Mouse (Mus musculus) embryonic facial prominence, embryonic 11.5 days (tissue): ENCODE data around the gene Gm28635. TPM values are rescaled to one million over a fixed set of nuclear protein-coding genes. Genes with fewer than 3 reads are reported as not detected.
A peak's percentile ranks its signal among the peaks of the same experiment; 100 is the strongest.

Experiments used
- ATAC-seq: fragments of 200-750 bp; cut with Nextera tagmentation; replicated peaks from 2 replicates; pipeline ENCODE4 v1.8.0; 2017; ENCODE audit warnings: low read depth; ENCODE audit not compliant: insufficient number of reproducible peaks, low FRiP score, low TSS enrichment
- DNase-seq: peaks from one replicate; pipeline ENCODE4 v3.0.0-alpha.2; 2015; ENCODE audit warnings: low spot score
- H3K27ac ChIP-seq: fragments of 300-500 bp; sonication (generic); replicated peaks from 2 replicates; pipeline ENCODE4 v1.5.1; 2014; ENCODE audit warnings: mild to moderate bottlenecking, low read depth, low read length, control low read depth
- H3K27me3 ChIP-seq: fragments of 300-500 bp; sonication (generic); 2 replicates; pipeline ENCODE4 v1.6.1; 2014; ENCODE audit warnings: mild to moderate bottlenecking, low read length, moderate library complexity, mixed read lengths; ENCODE audit not compliant: control insufficient read depth, insufficient read depth
- H3K36me3 ChIP-seq: fragments of 300-500 bp; sonication (generic); replicated peaks from 2 replicates; pipeline ENCODE4 v1.6.1; 2014; ENCODE audit warnings: low read depth, mild to moderate bottlenecking, low read length, moderate library complexity, mixed read lengths; ENCODE audit not compliant: control insufficient read depth, insufficient read depth
- H3K4me1 ChIP-seq: fragments of 300-500 bp; sonication (generic); 2 replicates; pipeline ENCODE4 v1.6.1; 2014; ENCODE audit warnings: low read length, mixed read lengths; ENCODE audit not compliant: control insufficient read depth, insufficient read depth
- H3K4me2 ChIP-seq: fragments of 300-500 bp; sonication (generic); 2 replicates; pipeline ENCODE4 v1.6.1; 2014; ENCODE audit warnings: low read depth, mild to moderate bottlenecking, control low read depth, low read length, moderate library complexity
- H3K4me3 ChIP-seq: fragments of 300-500 bp; sonication (generic); 2 replicates; pipeline ENCODE4 v1.5.1; 2014; ENCODE audit warnings: low read depth, low read length, control low read depth
- H3K9ac ChIP-seq: fragments of 300-500 bp; sonication (generic); replicated peaks from 2 replicates; pipeline ENCODE4 v1.6.1; 2014; ENCODE audit warnings: mild to moderate bottlenecking, control low read depth, low read length
- H3K9me3 ChIP-seq: fragments of 300-500 bp; sonication (generic); replicated peaks from 2 replicates; pipeline ENCODE4 v1.6.1; 2016; ENCODE audit warnings: mild to moderate bottlenecking, low read length, inconsistent platforms, mixed read lengths; ENCODE audit not compliant: control insufficient read depth
- WGBS: fragments of 180-500 bp; shearing (Covaris S2); extraction: QIAGEN DNeasy Blood & Tissue Kit; methylation state at CpG from one replicate; pipeline ENCODE4 v1.1.7; 2014; 5-methylcytosine and 5-hydroxymethylcytosine counted together
- polyA plus RNA-seq: library from polyadenylated mRNA; unstranded; fragments of >200 nt; fragmentation: Nextera tagmentation; extraction: Ambion mirVana; gene quantifications from 2 replicates; pipeline ENCODE4 v1.2.1, GENCODE M21; 2014

Gene Gm28635
- polyA plus RNA-seq, 1 experiment from 2014 or later: not detected

GRCm38 (mm10) chr2:84655864-84656263, 22.0 kb downstream of the Gm28635 start:
- no peak overlapping the region for H3K27ac ChIP-seq
- no peak for ATAC-seq
- H3K36me3 ChIP-seq: no peaks in the 10 kb centered on the region
- H3K9me3 ChIP-seq: no peaks in the 10 kb centered on the region
- 64% methylated on average over 1 of the region's 1 CpGs for WGBS
- no peaks in the 10 kb centered on the region for H3K27me3 ChIP-seq
- no peak overlapping the region for H3K4me3 ChIP-seq
- no peak for DNase-seq
- no peaks in the 10 kb centered on the region for H3K4me1 ChIP-seq
- H3K4me2 ChIP-seq: no peak overlapping the region
- H3K9ac ChIP-seq: no peak overlapping the region

- Histone ChIP-seq H3K4me2 (no peak overlapping the region), H3K36me3 (no peaks in the 10 kb centered on the region)
Measured at GRCm38 (mm10) chr2:84653354-84653753, 24.5 kb downstream of the Gm28635 start.

GRCm38 (mm10) chr2:84650464-84651195, 27.2 kb downstream of the Gm28635 start, which contains the start of gene Ctnnd1:
Gene Ctnnd1, minus strand, starts transcription at chr2:84650765.
- H3K27ac ChIP-seq: peak within 1 kb of the TSS; percentile 90
- H3K4me2 ChIP-seq: peak within 1 kb of the TSS; percentile 50
- DNase-seq (peak; percentile 92), ATAC-seq (peak; percentile 96)
- no peaks in the 10 kb centered on the region for H3K36me3 ChIP-seq
- H3K9ac ChIP-seq: peak within 1 kb of the TSS; percentile 87
- H3K9me3 ChIP-seq: no peaks in the 10 kb centered on the region
- under 1% methylated on average over 15 of the region's 15 CpGs for WGBS
- H3K4me1 ChIP-seq: no peaks in the 10 kb centered on the region
- peak within 1 kb of the TSS; percentile 72 for H3K4me3 ChIP-seq
- H3K27me3 ChIP-seq: no peaks in the 10 kb centered on the region

More at GRCm38 (mm10) chr2:84653354-84653753, 24.5 kb downstream of the Gm28635 start:
- Histone ChIP-seq H3K9ac (no peak overlapping the region), H3K4me1 (no peaks in the 10 kb centered on the region), H3K27me3 (no peaks in the 10 kb centered on the region), H3K27ac (no peak overlapping the region), H3K4me3 (no peak overlapping the region), H3K9me3 (no peaks in the 10 kb centered on the region)
- DNase-seq (no peak), ATAC-seq (no peak)

GRCm38 (mm10) chr2:84649674-84650073, 28.2 kb downstream of the Gm28635 start:
- Histone ChIP-seq H3K4me3 (peak overlapping the region; percentile 72), H3K27me3 (no peaks in the 10 kb centered on the region), H3K9ac (peak overlapping the region; percentile 58), H3K9me3 (no peaks in the 10 kb centered on the region), H3K4me2 (peak overlapping the region; percentile 50), H3K27ac (no peak overlapping the region), H3K36me3 (no peaks in the 10 kb centered on the region), H3K4me1 (no peaks in the 10 kb centered on the region)
- ATAC-seq (no peak), DNase-seq (peak; percentile 42)
- 0% methylated on average over 10 of the region's 10 CpGs for WGBS

- no peaks in the 10 kb centered on the region for H3K27me3 ChIP-seq
- ATAC-seq (no peak), DNase-seq (peak; percentile 39)
- H3K9ac ChIP-seq: peak overlapping the region; percentile 23; the same call in 1 of the 2 replicates
- H3K4me3 ChIP-seq: peak overlapping the region; percentile 22
- H3K36me3 ChIP-seq: no peaks in the 10 kb centered on the region
- 53% methylated on average over 6 of the region's 6 CpGs for WGBS
- no peaks in the 10 kb centered on the region for H3K9me3 ChIP-seq
- H3K4me1 ChIP-seq: no peaks in the 10 kb centered on the region
- H3K4me2 ChIP-seq: peak overlapping the region; percentile 33
- H3K27ac ChIP-seq: no peak overlapping the region
Measured at GRCm38 (mm10) chr2:84648369-84648768, 29.5 kb downstream of the Gm28635 start.

- WGBS: 91% methylated on average over 6 of the region's 6 CpGs
- no peak overlapping the region for H3K27ac ChIP-seq
- H3K4me1 ChIP-seq: no peaks in the 10 kb centered on the region
- H3K4me3 ChIP-seq: no peak overlapping the region
- no peaks in the 10 kb centered on the region for H3K27me3 ChIP-seq
- DNase-seq (no peak), ATAC-seq (no peak)
- H3K36me3 ChIP-seq: no peaks in the 10 kb centered on the region
- H3K9ac ChIP-seq: no peak overlapping the region
- H3K4me2 ChIP-seq: no peak overlapping the region
- no peaks in the 10 kb centered on the region for H3K9me3 ChIP-seq
Measured at GRCm38 (mm10) chr2:84647051-84647568, 30.7 kb downstream of the Gm28635 start.

- H3K36me3 ChIP-seq: no peaks in the 10 kb centered on the region
- H3K4me3 ChIP-seq: no peak overlapping the region
- H3K4me1 ChIP-seq: no peaks in the 10 kb centered on the region
Measured at GRCm38 (mm10) chr2:84646138-84646537, 31.7 kb downstream of the Gm28635 start.

GRCm38 (mm10) chr2:84640833-84641232, 37.0 kb downstream of the Gm28635 start:
- Histone ChIP-seq H3K36me3 (no peaks in the 10 kb centered on the region), H3K9me3 (no peaks in the 10 kb centered on the region), H3K4me2 (no peak overlapping the region), H3K4me1 (peaks cover 2% of the 10 kb centered on the region; the same call in 1 of the 2 replicates), H3K4me3 (no peak overlapping the region), H3K27ac (no peak overlapping the region), H3K27me3 (no peaks in the 10 kb centered on the region), H3K9ac (no peak overlapping the region)
- no peak for DNase-seq
- ATAC-seq: no peak

More at GRCm38 (mm10) chr2:84646138-84646537, 31.7 kb downstream of the Gm28635 start:
- no peak overlapping the region for H3K27ac ChIP-seq
- ATAC-seq (no peak), DNase-seq (no peak)
- 81% methylated on average over 1 of the region's 1 CpGs for WGBS
- H3K9ac ChIP-seq: no peak overlapping the region
- no peak overlapping the region for H3K4me2 ChIP-seq
- no peaks in the 10 kb centered on the region for H3K27me3 ChIP-seq
- H3K9me3 ChIP-seq: no peaks in the 10 kb centered on the region
